Mouse (Mus musculus): ENCODE measurements around the gene Mmp15. TPM values are rescaled to one million over a fixed set of nuclear protein-coding genes. Genes with fewer than 3 reads are reported as not detected.

The Mmp15 gene
- polyA plus RNA-seq, 1 experiment from 2014 or later, result 13.0 TPM

Other genes starting within 250 kb of the Mmp15 start
- 5.2 and 5.7 TPM in 2 replicates for gene Kifc3, start 149.5 kb upstream of the Mmp15 start, polyA plus RNA-seq (2014; fragmentation: Nextera tagmentation; extraction: Ambion mirVana)
- gene Cngb1, start 45.7 kb upstream of the Mmp15 start, polyA plus RNA-seq (2014; fragmentation: Nextera tagmentation; extraction: Ambion mirVana), result 0.66 and 0.71 TPM in 2 replicates
- gene Tepp, start 41.7 kb upstream of the Mmp15 start, polyA plus RNA-seq (2014; fragmentation: Nextera tagmentation; extraction: Ambion mirVana), result not detected in 2 replicates
- gene Zfp319, start 20.3 kb upstream of the Mmp15 start, polyA plus RNA-seq (2014; fragmentation: Nextera tagmentation; extraction: Ambion mirVana), result 8.9 and 10.0 TPM in 2 replicates
- gene Usb1, start 20.0 kb upstream of the Mmp15 start, polyA plus RNA-seq (2014; fragmentation: Nextera tagmentation; extraction: Ambion mirVana), result 36.5 and 40.3 TPM in 2 replicates
- gene Cfap20, start 82.6 kb downstream of the Mmp15 start, polyA plus RNA-seq (2014; fragmentation: Nextera tagmentation; extraction: Ambion mirVana), result 141 and 145 TPM in 2 replicates
- 14.2 and 19.1 TPM in 2 replicates for gene Csnk2a2, start 137.8 kb downstream of the Mmp15 start, polyA plus RNA-seq (2014; fragmentation: Nextera tagmentation; extraction: Ambion mirVana)
- 2.4 and 2.5 TPM in 2 replicates for gene Ccdc113, start 181.8 kb downstream of the Mmp15 start, polyA plus RNA-seq (2014; fragmentation: Nextera tagmentation; extraction: Ambion mirVana)
- gene Prss54, start 224.1 kb downstream of the Mmp15 start, polyA plus RNA-seq (2014; fragmentation: Nextera tagmentation; extraction: Ambion mirVana), result not detected in 2 replicates

Measured in hindbrain, embryonic 11.5 days (tissue).